Mouse (Mus musculus): ENCODE data around the gene 4933411K16Rik.

- TF ChIP-seq POLR2A (IDR thresholded peaks at IDR 0.05; ENCODE audit: borderline replicate concordance, insufficient read depth, low read length) (no peak), CTCF (IDR thresholded peaks at IDR 0.05; ENCODE audit: borderline replicate concordance, insufficient read depth, low read depth, low read length) (no peak)
These were observed 40.9 kb upstream of the 4933411K16Rik start for GRCm38 (mm10) chr19:42011123-42011522.
